Mouse (Mus musculus) spleen, adult 2 months (tissue): ENCODE measurements around the gene Klk11. TPM values are rescaled to one million over a fixed set of nuclear protein-coding genes. Genes with fewer than 3 reads are reported as not detected.

Experiments used
- DNase-seq, 2 experiments: peaks; one replicate each; pipeline versions ENCODE4 v3.0.0 to v3.0.0-alpha.2; 2012 to 2021; ENCODE audit warnings: low spot score in 2 of 2, low read depth in 1 of 2
- H3K27ac ChIP-seq: fragments of 200-500 bp; 2 replicates; pipeline ENCODE4 v1.5.1; 2012; ENCODE audit warnings: low read length, inconsistent platforms; ENCODE audit not compliant: insufficient read depth
- H3K27me3 ChIP-seq: fragments of 200-500 bp; 2 replicates; pipeline ENCODE4 v1.6.1; 2012; ENCODE audit warnings: mild to moderate bottlenecking, moderate library complexity, low read length, inconsistent platforms; ENCODE audit not compliant: control insufficient read depth, insufficient read depth
- H3K36me3 ChIP-seq: fragments of 200-500 bp; 2 replicates; pipeline ENCODE4 v1.6.1; 2012; ENCODE audit warnings: mild to moderate bottlenecking, low read length, inconsistent platforms; ENCODE audit not compliant: control insufficient read depth, insufficient read depth
- H3K4me1 ChIP-seq: fragments of 200-500 bp; 2 replicates; pipeline ENCODE4 v1.6.1; 2011; ENCODE audit warnings: inconsistent platforms; ENCODE audit not compliant: control insufficient read depth, insufficient read depth, insufficient read length
- H3K4me3 ChIP-seq: fragments of 200-500 bp; 2 replicates; pipeline ENCODE4 v1.5.1; 2011; ENCODE audit warnings: mild to moderate bottlenecking, inconsistent platforms; ENCODE audit not compliant: insufficient read depth, insufficient read length; ENCODE audit errors: extremely low read depth
- CTCF ChIP-seq: fragments of 200-500 bp; IDR thresholded peaks from 2 replicates; pipeline ENCODE4 v1.5.1; 2011; ENCODE audit warnings: mild to moderate bottlenecking, inconsistent platforms; ENCODE audit not compliant: insufficient read depth, insufficient read length, insufficient replicate concordance; ENCODE audit errors: extremely low read depth
- POLR2A ChIP-seq: fragments of 200-500 bp; IDR thresholded peaks from 2 replicates; pipeline ENCODE4 v1.6.1; 2011; ENCODE audit warnings: low read depth, low read length, inconsistent platforms
- WGBS: fragments of 180-500 bp; shearing (Covaris S2); methylation state at CpG from one replicate; pipeline ENCODE4 v1.1.7; 2018; 5-methylcytosine and 5-hydroxymethylcytosine counted together
- polyA plus RNA-seq: library from polyadenylated mRNA; depleted of rRNA; stranded (reverse); fragments of >200 nt; gene quantifications from 2 replicates; pipeline ENCODE4 v1.2.3, GENCODE M21; 2012; rRNA removed

The Klk11 gene
- polyA plus RNA-seq, 1 experiment, result not detected

- Histone ChIP-seq H3K36me3 (no peaks in the 10 kb centered on the region), H3K4me3 (no peak overlapping the region), H3K4me1 (no peaks in the 10 kb centered on the region), H3K27me3 (no peaks in the 10 kb centered on the region), H3K27ac (no peak overlapping the region)
- WGBS, result 90% methylated on average over 7 of the region's 7 CpGs
- DNase-seq, result no peak
- TF ChIP-seq POLR2A (no peak), CTCF (no peak)
Measured at GRCm38 (mm10) chr7:43821581-43821980, 47.2 kb downstream of the Klk11 start.

DNA sequence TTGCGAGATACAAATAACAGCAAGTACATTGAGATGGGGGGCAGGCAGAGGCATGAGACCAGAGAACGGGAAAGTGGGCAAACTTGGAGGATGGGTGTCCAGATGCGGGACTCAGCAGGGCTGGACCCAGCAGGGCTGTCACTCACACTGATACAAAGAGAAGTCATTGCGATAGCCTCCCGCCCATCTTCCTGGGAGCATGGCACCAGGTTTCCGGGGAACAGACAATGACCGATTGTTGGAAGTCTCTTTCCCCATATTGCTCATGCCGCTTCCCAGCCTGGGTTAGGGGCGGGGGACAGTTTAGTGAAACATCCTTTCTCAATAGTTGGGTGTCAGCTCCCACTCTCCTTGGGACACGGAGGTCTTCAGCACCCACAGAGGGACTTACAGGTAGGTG is 49.8 kb downstream of the Klk11 start, which contains the start of gene Klk6:
Gene Klk6 (plus strand): TSS at position 301 of the 400 bp plus-strand sequence.
- no peak for DNase-seq
- TF ChIP-seq CTCF (no peak), POLR2A (no peak)
- Histone ChIP-seq H3K4me1 (no peaks in the 10 kb centered on the region), H3K27me3 (no peaks in the 10 kb centered on the region), H3K4me3 (no peak within 1 kb of the TSS), H3K27ac (no peak within 1 kb of the TSS), H3K36me3 (no peaks in the 10 kb centered on the region)
- 84% methylated on average over 10 of the region's 10 CpGs for WGBS

DNA sequence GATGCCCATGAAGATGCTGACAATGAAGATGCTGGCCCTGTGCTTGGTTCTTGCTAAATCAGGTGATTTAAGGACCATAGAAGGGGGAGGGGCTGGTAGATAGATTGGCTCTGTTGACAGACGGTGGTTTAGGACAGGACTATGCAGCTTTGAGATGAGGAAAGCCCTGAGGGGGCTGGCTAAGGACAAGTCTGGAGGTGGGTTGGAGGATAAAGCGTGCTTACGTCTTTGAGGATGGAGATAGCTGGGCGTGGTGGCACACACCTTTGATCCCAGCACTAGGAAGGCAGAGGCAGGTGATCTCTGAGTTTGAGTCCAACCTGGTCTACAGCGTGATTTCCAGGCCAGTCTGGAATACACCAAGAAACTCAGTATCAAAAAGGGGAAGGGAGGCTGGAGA is 51.7 kb downstream of the Klk11 start:
- WGBS, result 81% methylated on average over 5 of the region's 5 CpGs
- TF ChIP-seq CTCF (no peak), POLR2A (no peak)
- no peak overlapping the region for H3K4me3 ChIP-seq
- H3K4me1 ChIP-seq, result no peaks in the 10 kb centered on the region
- no peak for DNase-seq
- H3K27me3 ChIP-seq, result no peaks in the 10 kb centered on the region
- no peaks in the 10 kb centered on the region for H3K36me3 ChIP-seq
- no peak overlapping the region for H3K27ac ChIP-seq

- Histone ChIP-seq H3K4me3 (no peak overlapping the region), H3K4me1 (no peaks in the 10 kb centered on the region), H3K27me3 (no peaks in the 10 kb centered on the region), H3K27ac (no peak overlapping the region), H3K36me3 (no peaks in the 10 kb centered on the region)
- no peak for DNase-seq
- TF ChIP-seq POLR2A (no peak), CTCF (no peak)
- 80% methylated on average over 4 of the region's 4 CpGs for WGBS
Measured at GRCm38 (mm10) chr7:43827706-43828105, 53.3 kb downstream of the Klk11 start.

Other genes starting within 250 kb of the Klk11 start
- gene Cd33, start 230.2 kb upstream of the Klk11 start, polyA plus RNA-seq, result 16.0 and 19.2 TPM in 2 replicates
- 1.4 and 1.6 TPM in 2 replicates for gene Zfp658, start 212.3 kb upstream of the Klk11 start, polyA plus RNA-seq
- gene Zfp719, start 195.0 kb upstream of the Klk11 start, polyA plus RNA-seq, result 0.78 and 1.5 TPM in 2 replicates
- 0.06 TPM in 1 of 2 replicates, not detected in the other for gene Zfp819, start 167.4 kb upstream of the Klk11 start, polyA plus RNA-seq
- not detected in 2 replicates for gene Ceacam18, start 139.9 kb upstream of the Klk11 start, polyA plus RNA-seq
- gene Siglece, start 114.4 kb upstream of the Klk11 start, polyA plus RNA-seq, result 23.3 and 25.6 TPM in 2 replicates
- gene Ctu1, start 102.6 kb upstream of the Klk11 start, polyA plus RNA-seq, result 8.9 and 11.4 TPM in 2 replicates
- not detected in 2 replicates for gene Klk14, start 84.2 kb upstream of the Klk11 start, polyA plus RNA-seq
- 0.04 TPM in 1 of 2 replicates, not detected in the other for gene Klk13, start 62.0 kb upstream of the Klk11 start, polyA plus RNA-seq
- not detected in 2 replicates for gene Klk12, start 5.7 kb upstream of the Klk11 start, polyA plus RNA-seq
- 0.16 TPM in 1 of 2 replicates, not detected in the other for gene Klk10, start 6.4 kb downstream of the Klk11 start, polyA plus RNA-seq
- not detected in 2 replicates for gene Klk9, start 17.3 kb downstream of the Klk11 start, polyA plus RNA-seq
- gene Klk8, start 23.0 kb downstream of the Klk11 start, polyA plus RNA-seq, result 12.3 and 13.5 TPM in 2 replicates
- gene Klk7, start 36.7 kb downstream of the Klk11 start, polyA plus RNA-seq, result not detected in 2 replicates
- gene Klk6, start 49.9 kb downstream of the Klk11 start, polyA plus RNA-seq, result not detected in 2 replicates
- not detected in 2 replicates for gene Klk5, start 67.4 kb downstream of the Klk11 start, polyA plus RNA-seq
- gene Klk4, start 106.6 kb downstream of the Klk11 start, polyA plus RNA-seq, result not detected in 2 replicates
- gene Klk15, start 159.1 kb downstream of the Klk11 start, polyA plus RNA-seq, result not detected in 2 replicates
- gene Klk1b8, start 176.1 kb downstream of the Klk11 start, polyA plus RNA-seq, result 0.18 and 0.19 TPM in 2 replicates
- gene Klk1b1, start 192.1 kb downstream of the Klk11 start, polyA plus RNA-seq, result not detected in 2 replicates
- 0.22 TPM in 1 of 2 replicates, not detected in the other for gene Klk1b9, start 201.5 kb downstream of the Klk11 start, polyA plus RNA-seq
- gene Klk1b11, start 221.3 kb downstream of the Klk11 start, polyA plus RNA-seq, result 1.2 and 1.9 TPM in 2 replicates
- not detected in 2 replicates for gene Klk1b26, start 237.6 kb downstream of the Klk11 start, polyA plus RNA-seq